Mouse (Mus musculus) heart, embryonic 13.5 days (tissue): ENCODE data around the gene Tmem109. TPM values are rescaled to one million over a fixed set of nuclear protein-coding genes. Genes with fewer than 3 reads are reported as not detected.

Source experiments
- ATAC-seq: fragments of 200-750 bp; cut with Nextera tagmentation; 2 replicates; pipeline ENCODE4 v1.8.0; 2017; ENCODE audit warnings: moderate TSS enrichment; ENCODE audit not compliant: insufficient number of reproducible peaks, low FRiP score, low TSS enrichment; ENCODE audit errors: extremely low read depth
- H3K27ac ChIP-seq: fragments of 300-500 bp; sonication (generic); replicated peaks from 2 replicates; pipeline ENCODE4 v1.5.1; 2015; ENCODE audit warnings: moderate library complexity, mild to moderate bottlenecking, inconsistent platforms
- H3K27me3 ChIP-seq: fragments of 300-500 bp; sonication (generic); replicated peaks from 2 replicates; pipeline ENCODE4 v1.6.1; 2015; ENCODE audit warnings: mild to moderate bottlenecking, inconsistent platforms
- H3K36me3 ChIP-seq: fragments of 300-500 bp; sonication (generic); 2 replicates; pipeline ENCODE4 v1.6.1; 2015; ENCODE audit warnings: mild to moderate bottlenecking, inconsistent platforms
- H3K4me1 ChIP-seq: fragments of 300-500 bp; sonication (generic); 2 replicates; pipeline ENCODE4 v1.6.1; 2015; ENCODE audit warnings: inconsistent platforms
- H3K4me2 ChIP-seq: fragments of 300-500 bp; sonication (generic); 2 replicates; pipeline ENCODE4 v1.6.1; 2015; ENCODE audit warnings: inconsistent platforms, mild to moderate bottlenecking, moderate library complexity
- H3K4me3 ChIP-seq: fragments of 300-500 bp; sonication (generic); 2 replicates; pipeline ENCODE4 v1.5.1; 2015; ENCODE audit warnings: moderate library complexity, mild to moderate bottlenecking, inconsistent platforms
- H3K9ac ChIP-seq: fragments of 300-500 bp; sonication (generic); 2 replicates; pipeline ENCODE4 v1.6.1; 2015; ENCODE audit warnings: inconsistent platforms, mild to moderate bottlenecking, moderate library complexity
- H3K9me3 ChIP-seq: fragments of 300-500 bp; sonication (generic); 2 replicates; pipeline ENCODE4 v1.6.1; 2016; ENCODE audit warnings: inconsistent platforms
- WGBS: fragments of 180-500 bp; shearing (Covaris S2); methylation state at CpG from one replicate; pipeline ENCODE4 v1.1.7; 2015; ENCODE audit warnings: mixed read lengths; 5-methylcytosine and 5-hydroxymethylcytosine counted together
- polyA plus RNA-seq: library from polyadenylated mRNA; unstranded; fragments of >200 nt; fragmentation: Nextera tagmentation; extraction: Ambion mirVana; gene quantifications from 2 replicates; pipeline ENCODE4 v1.2.1, GENCODE M21; 2015

Tmem109 gene
- 84.7 and 87.1 TPM in 2 replicates for polyA plus RNA-seq

DNA sequence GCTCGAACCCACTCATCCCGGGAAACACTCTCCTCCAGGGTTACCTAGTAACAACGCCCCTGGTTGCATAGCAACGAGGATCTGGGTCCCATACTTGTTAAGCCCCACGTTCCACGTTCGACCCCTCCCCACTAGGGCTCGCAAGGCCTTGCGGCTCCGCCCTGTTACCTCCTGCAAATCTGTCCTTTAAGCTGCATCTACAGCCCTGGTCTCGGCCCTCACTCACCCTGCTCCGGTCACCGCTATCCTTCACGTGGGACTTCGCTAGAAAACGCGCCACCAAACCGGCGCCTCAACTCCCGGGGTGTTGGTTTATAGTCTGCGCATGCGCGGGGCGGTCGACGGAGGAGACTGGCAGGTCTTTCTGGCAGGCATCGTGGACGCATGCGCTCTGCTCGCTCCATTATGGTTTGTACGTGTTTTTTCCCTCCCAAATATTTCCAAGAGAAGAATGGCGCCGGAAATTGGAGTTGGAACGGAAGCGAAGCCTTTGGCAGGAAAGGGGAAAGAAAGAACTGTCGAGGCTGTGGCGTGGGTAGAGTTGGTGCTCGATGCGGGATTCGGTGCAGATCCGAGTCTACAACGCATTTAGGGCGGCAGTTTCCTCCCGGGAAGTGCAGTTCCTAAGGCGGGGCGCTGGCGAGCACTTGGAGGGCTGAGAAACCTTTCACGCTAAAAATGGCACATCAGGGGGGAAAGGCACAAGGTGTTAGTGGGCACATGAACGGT, at the start of gene Tmem109:
Gene Tmem109 (minus strand): TSS at position 576 of the 729 bp plus-strand sequence.
- H3K4me1 ChIP-seq = peaks cover 30% of the 10 kb centered on the region
- ATAC-seq = peak; percentile 71
- peak within 1 kb of the TSS; percentile 85 for H3K9ac ChIP-seq
- WGBS = under 1% methylated on average over 49 of the region's 49 CpGs
- H3K27ac ChIP-seq = peak within 1 kb of the TSS; percentile 88
- no peaks in the 10 kb centered on the region for H3K27me3 ChIP-seq
- H3K4me3 ChIP-seq = peak within 1 kb of the TSS; percentile 72
- H3K9me3 ChIP-seq = peaks cover 24% of the 10 kb centered on the region
- H3K4me2 ChIP-seq = peak within 1 kb of the TSS; percentile 97
- peaks cover 5% of the 10 kb centered on the region for H3K36me3 ChIP-seq

DNA sequence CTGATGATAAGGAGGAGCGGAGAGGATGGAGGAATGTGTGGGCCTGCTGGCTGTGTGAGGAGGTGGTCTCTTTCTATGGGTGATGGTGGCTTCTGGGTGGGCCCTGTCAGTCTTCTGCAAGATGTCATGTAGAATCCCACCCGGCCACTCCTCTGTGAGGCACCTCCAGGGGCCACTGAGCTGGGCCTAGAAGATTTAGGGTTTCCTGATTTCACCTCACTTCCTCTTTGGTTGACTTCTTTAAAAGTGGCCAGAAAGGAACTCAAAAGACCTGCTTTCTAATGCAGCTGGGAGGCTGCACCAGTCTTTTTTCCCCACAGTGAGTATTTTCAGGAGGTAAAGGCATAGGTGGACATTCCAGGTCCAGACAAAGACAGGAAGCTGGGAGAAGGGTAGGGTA, 48.8 kb upstream of the Tmem109 start:
- H3K4me1 ChIP-seq = peaks cover 23% of the 10 kb centered on the region
- H3K36me3 ChIP-seq = no peaks in the 10 kb centered on the region
- no peak overlapping the region for H3K4me3 ChIP-seq
- no peak overlapping the region for H3K27ac ChIP-seq
- no peak for ATAC-seq
- H3K9me3 ChIP-seq = no peaks in the 10 kb centered on the region
- 51% methylated on average over 2 of the region's 2 CpGs for WGBS
- no peak overlapping the region for H3K4me2 ChIP-seq
- H3K27me3 ChIP-seq = no peaks in the 10 kb centered on the region
- no peak overlapping the region for H3K9ac ChIP-seq

DNA sequence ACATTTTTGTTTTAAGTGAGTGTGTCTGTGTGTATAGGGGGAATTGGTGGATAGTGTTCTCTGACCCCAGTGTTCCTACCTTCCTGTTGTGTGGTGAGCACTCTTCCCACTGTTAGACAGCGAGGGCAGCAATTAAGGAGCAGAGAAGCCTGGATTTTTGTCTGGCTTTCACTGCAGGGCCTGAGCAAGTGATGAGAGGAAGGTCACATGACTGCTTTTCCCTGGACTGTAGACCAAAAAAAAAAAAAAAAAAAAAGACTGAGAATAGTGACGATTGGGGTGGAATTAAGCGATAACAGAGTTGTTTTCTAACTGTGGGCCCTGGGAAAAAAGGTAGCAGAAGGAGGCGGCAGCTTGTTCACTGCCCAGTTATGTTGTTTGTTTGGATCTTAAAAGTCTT, 44.9 kb upstream of the Tmem109 start:
- no peak for ATAC-seq
- Histone ChIP-seq H3K9me3 (no peaks in the 10 kb centered on the region), H3K27me3 (no peaks in the 10 kb centered on the region), H3K4me1 (peaks cover 16% of the 10 kb centered on the region), H3K9ac (no peak overlapping the region), H3K4me2 (no peak overlapping the region), H3K36me3 (no peaks in the 10 kb centered on the region), H3K27ac (peak overlapping the region; percentile 53), H3K4me3 (no peak overlapping the region)
- WGBS = 36% methylated on average over 4 of the region's 4 CpGs

DNA sequence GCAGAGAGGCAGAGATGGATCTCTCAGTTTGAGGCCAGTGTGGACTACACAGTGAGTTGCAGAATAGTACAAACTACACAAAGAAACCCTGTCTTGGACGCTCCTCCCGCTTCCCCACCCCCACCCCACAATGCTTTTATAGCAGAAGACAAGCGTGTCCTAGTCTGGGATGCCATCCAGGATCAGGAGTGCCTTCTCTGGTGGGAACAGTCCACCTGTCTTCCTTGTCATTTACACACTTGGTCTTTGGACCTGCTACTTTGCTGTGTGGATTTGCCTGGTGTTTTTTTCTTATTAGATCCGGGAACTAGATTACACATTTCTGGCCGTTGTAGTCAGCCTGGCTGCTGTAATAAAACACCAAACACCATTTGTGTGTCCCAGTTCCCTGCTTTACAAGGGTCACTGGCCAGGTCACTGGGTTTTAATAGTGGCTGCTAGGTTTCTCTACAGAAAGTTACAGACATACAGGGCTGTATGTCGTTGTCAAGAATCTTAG, 44.4 kb upstream of the Tmem109 start:
- H3K9ac ChIP-seq = no peak overlapping the region
- 55% methylated on average over 6 of the region's 6 CpGs for WGBS
- no peak for ATAC-seq

GRCm38 (mm10) chr19:10924220-10924619, 42.4 kb upstream of the Tmem109 start:
- Histone ChIP-seq H3K36me3 (no peaks in the 10 kb centered on the region), H3K9me3 (no peaks in the 10 kb centered on the region), H3K27me3 (no peaks in the 10 kb centered on the region), H3K4me1 (peaks cover 16% of the 10 kb centered on the region), H3K27ac (no peak overlapping the region), H3K4me2 (no peak overlapping the region), H3K4me3 (no peak overlapping the region), H3K9ac (no peak overlapping the region)
- WGBS = 44% methylated on average over 4 of the region's 4 CpGs
- no peak for ATAC-seq

More for the DNA sequence above, 44.4 kb upstream of the Tmem109 start:
- peak overlapping the region; percentile 51 for H3K27ac ChIP-seq
- no peak overlapping the region for H3K4me3 ChIP-seq
- peaks cover 16% of the 10 kb centered on the region for H3K4me1 ChIP-seq
- H3K27me3 ChIP-seq = no peaks in the 10 kb centered on the region
- no peaks in the 10 kb centered on the region for H3K36me3 ChIP-seq
- H3K4me2 ChIP-seq = no peak overlapping the region
- no peaks in the 10 kb centered on the region for H3K9me3 ChIP-seq

GRCm38 (mm10) chr19:10921058-10921457, 39.3 kb upstream of the Tmem109 start:
- no peak overlapping the region for H3K9ac ChIP-seq
- H3K36me3 ChIP-seq = no peaks in the 10 kb centered on the region
- WGBS = 73% methylated on average over 3 of the region's 3 CpGs
- no peak overlapping the region for H3K4me2 ChIP-seq
- no peak for ATAC-seq
- no peak overlapping the region for H3K27ac ChIP-seq
- H3K4me3 ChIP-seq = no peak overlapping the region
- peaks cover 18% of the 10 kb centered on the region for H3K4me1 ChIP-seq
- H3K27me3 ChIP-seq = no peaks in the 10 kb centered on the region
- no peaks in the 10 kb centered on the region for H3K9me3 ChIP-seq

GRCm38 (mm10) chr19:10920532-10920931, 38.7 kb upstream of the Tmem109 start, which contains the start of gene Zp1:
Zp1 (minus strand) TSS chr19:10920632.
- H3K4me1 ChIP-seq = peaks cover 15% of the 10 kb centered on the region
- H3K36me3 ChIP-seq = no peaks in the 10 kb centered on the region
- no peak within 1 kb of the TSS for H3K4me2 ChIP-seq
- no peak within 1 kb of the TSS for H3K9ac ChIP-seq
- H3K27me3 ChIP-seq = no peaks in the 10 kb centered on the region
- no peak within 1 kb of the TSS for H3K4me3 ChIP-seq
- H3K27ac ChIP-seq = no peak within 1 kb of the TSS
- no peak for ATAC-seq
- no peaks in the 10 kb centered on the region for H3K9me3 ChIP-seq
- 57% methylated on average over 2 of the region's 2 CpGs for WGBS

GRCm38 (mm10) chr19:10918321-10918991, 36.7 kb upstream of the Tmem109 start:
- ATAC-seq = no peak
- no peak overlapping the region for H3K27ac ChIP-seq
- H3K4me1 ChIP-seq = peaks cover 26% of the 10 kb centered on the region
- H3K9me3 ChIP-seq = no peaks in the 10 kb centered on the region
- no peak overlapping the region for H3K4me2 ChIP-seq
- no peak overlapping the region for H3K4me3 ChIP-seq
- H3K36me3 ChIP-seq = no peaks in the 10 kb centered on the region
- H3K9ac ChIP-seq = no peak overlapping the region
- H3K27me3 ChIP-seq = no peaks in the 10 kb centered on the region
- 83% methylated on average over 10 of the region's 10 CpGs for WGBS

- ATAC-seq = no peak
- Histone ChIP-seq H3K36me3 (no peaks in the 10 kb centered on the region), H3K9me3 (no peaks in the 10 kb centered on the region), H3K4me2 (no peak overlapping the region), H3K9ac (no peak overlapping the region), H3K27me3 (no peaks in the 10 kb centered on the region), H3K4me3 (no peak overlapping the region), H3K27ac (no peak overlapping the region), H3K4me1 (peaks cover 38% of the 10 kb centered on the region)
- 41% methylated on average over 5 of the region's 5 CpGs for WGBS
Observed at GRCm38 (mm10) chr19:10916506-10916905, 34.7 kb upstream of the Tmem109 start.

DNA sequence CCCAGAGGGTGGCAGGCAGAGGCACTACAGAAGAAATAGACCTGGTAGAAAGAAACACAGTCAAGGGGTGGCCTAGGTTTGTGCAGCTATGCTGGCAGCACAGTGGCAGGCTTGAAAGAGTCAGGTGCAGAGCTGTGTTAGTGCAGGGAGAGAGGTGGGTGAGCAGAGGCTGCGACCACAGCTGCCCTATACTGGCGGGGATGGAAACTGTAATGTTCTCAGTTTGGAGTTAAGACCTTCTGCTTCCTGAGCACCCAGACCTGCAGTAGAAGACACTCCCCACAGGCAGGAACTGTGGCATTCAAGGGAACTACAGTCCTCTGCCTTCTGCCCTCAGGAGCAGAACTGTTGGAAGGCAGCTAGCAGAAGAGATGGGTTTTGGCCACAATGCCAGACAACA, 33.1 kb upstream of the Tmem109 start:
- H3K27ac ChIP-seq = peak overlapping the region; percentile 53
- no peak for ATAC-seq
- no peaks in the 10 kb centered on the region for H3K27me3 ChIP-seq
- no peak overlapping the region for H3K4me2 ChIP-seq
- no peaks in the 10 kb centered on the region for H3K9me3 ChIP-seq
- H3K4me3 ChIP-seq = no peak overlapping the region
- H3K36me3 ChIP-seq = no peaks in the 10 kb centered on the region
- H3K4me1 ChIP-seq = peaks cover 47% of the 10 kb centered on the region
- 72% methylated on average over 2 of the region's 2 CpGs for WGBS
- peak overlapping the region; percentile 57 for H3K9ac ChIP-seq

- no peaks in the 10 kb centered on the region for H3K27me3 ChIP-seq
- H3K4me1 ChIP-seq = peaks cover 53% of the 10 kb centered on the region
- peak overlapping the region; percentile 14; the same call in 1 of the 2 replicates for H3K4me2 ChIP-seq
- H3K4me3 ChIP-seq = no peak overlapping the region
- 20% methylated on average over 7 of the region's 7 CpGs for WGBS
- no peaks in the 10 kb centered on the region for H3K36me3 ChIP-seq
- H3K27ac ChIP-seq = peak overlapping the region; percentile 53
- no peaks in the 10 kb centered on the region for H3K9me3 ChIP-seq
- peak overlapping the region; percentile 57 for H3K9ac ChIP-seq
- ATAC-seq = no peak
Observed at GRCm38 (mm10) chr19:10914291-10914690, 32.5 kb upstream of the Tmem109 start.
